Mouse (Mus musculus) intestine, embryonic 14.5 days (tissue): ENCODE measurements around the gene Igf1r. TPM values are rescaled to one million over a fixed set of nuclear protein-coding genes. Genes with fewer than 3 reads are reported as not detected.

Experiments used
- ATAC-seq: fragments of 200-750 bp; cut with Nextera tagmentation; replicated peaks from 2 replicates; pipeline ENCODE4 v1.8.0; 2017; ENCODE audit warnings: low read depth, moderate number of reproducible peaks, moderate TSS enrichment, moderate library complexity; ENCODE audit not compliant: low FRiP score, low TSS enrichment
- DNase-seq: peaks from one replicate; pipeline ENCODE4 v3.0.0-alpha.2; 2018; ENCODE audit warnings: low spot score
- H3K27ac ChIP-seq: fragments of 300-500 bp; sonication (generic); 2 replicates; pipeline ENCODE4 v1.5.1; 2014; ENCODE audit warnings: low read depth, mild to moderate bottlenecking, control low read depth
- H3K27me3 ChIP-seq: fragments of 300-500 bp; sonication (generic); replicated peaks from 2 replicates; pipeline ENCODE4 v1.6.1; 2014; ENCODE audit warnings: low read length, control low read depth; ENCODE audit not compliant: control insufficient read depth, insufficient read depth
- H3K36me3 ChIP-seq: fragments of 300-500 bp; sonication (generic); 2 replicates; pipeline ENCODE4 v1.6.1; 2014; ENCODE audit warnings: low read length, control low read depth; ENCODE audit not compliant: control insufficient read depth, insufficient read depth
- H3K4me1 ChIP-seq: fragments of 300-500 bp; sonication (generic); replicated peaks from 2 replicates; pipeline ENCODE4 v1.6.1; 2014; ENCODE audit warnings: low read length, control low read depth, mixed read lengths; ENCODE audit not compliant: control insufficient read depth, insufficient read depth
- H3K4me2 ChIP-seq: fragments of 300-500 bp; sonication (generic); 2 replicates; pipeline ENCODE4 v1.6.1; 2014; ENCODE audit warnings: low read length
- H3K4me3 ChIP-seq: fragments of 300-500 bp; sonication (generic); 2 replicates; pipeline ENCODE4 v1.5.1; 2014; ENCODE audit warnings: low read depth, low read length, control low read depth, mixed read lengths
- H3K9ac ChIP-seq: fragments of 300-500 bp; sonication (generic); 2 replicates; pipeline ENCODE4 v1.6.1; 2014; ENCODE audit warnings: mild to moderate bottlenecking, low read length
- H3K9me3 ChIP-seq: fragments of 300-500 bp; sonication (generic); 2 replicates; pipeline ENCODE4 v1.6.1; 2016; ENCODE audit warnings: low read length, control low read depth; ENCODE audit not compliant: control insufficient read depth
- WGBS: fragments of 180-500 bp; shearing (Covaris S2); extraction: QIAGEN DNeasy Blood & Tissue Kit; methylation state at CpG from one replicate; pipeline ENCODE4 v1.1.7; 2014; 5-methylcytosine and 5-hydroxymethylcytosine counted together
- polyA plus RNA-seq: library from polyadenylated mRNA; unstranded; fragments of >200 nt; fragmentation: Nextera tagmentation; extraction: Ambion mirVana; gene quantifications from 2 replicates; pipeline ENCODE4 v1.2.1, GENCODE M21; 2014

Igf1r gene
- polyA plus RNA-seq, 1 experiment from 2014 or later = 18.4 TPM

- H3K4me2 ChIP-seq = no peak overlapping the region
- DNase-seq = no peak
Observed at GRCm38 (mm10) chr7:68239220-68239827, 286.7 kb downstream of the Igf1r start.

GRCm38 (mm10) chr7:68241205-68241604, 288.6 kb downstream of the Igf1r start:
- 85% methylated on average over 9 of the region's 9 CpGs for WGBS
- no peak for ATAC-seq
- no peaks in the 10 kb centered on the region for H3K27me3 ChIP-seq

More at GRCm38 (mm10) chr7:68239220-68239827, 286.7 kb downstream of the Igf1r start:
- Histone ChIP-seq H3K9me3 (no peaks in the 10 kb centered on the region), H3K27ac (no peak overlapping the region), H3K4me1 (no peaks in the 10 kb centered on the region), H3K36me3 (no peaks in the 10 kb centered on the region), H3K4me3 (no peak overlapping the region), H3K9ac (no peak overlapping the region), H3K27me3 (no peaks in the 10 kb centered on the region)
- no peak for ATAC-seq
- 68% methylated on average over 11 of the region's 11 CpGs for WGBS

GRCm38 (mm10) chr7:68245681-68246080, 293.1 kb downstream of the Igf1r start:
- H3K9ac ChIP-seq = no peak overlapping the region
- H3K9me3 ChIP-seq = no peaks in the 10 kb centered on the region
- H3K27me3 ChIP-seq = no peaks in the 10 kb centered on the region
- H3K4me1 ChIP-seq = no peaks in the 10 kb centered on the region
- no peaks in the 10 kb centered on the region for H3K36me3 ChIP-seq
- no peak overlapping the region for H3K4me3 ChIP-seq
- H3K27ac ChIP-seq = no peak overlapping the region
- no peak for ATAC-seq
- no peak overlapping the region for H3K4me2 ChIP-seq
- 50% methylated on average over 4 of the region's 4 CpGs for WGBS
- DNase-seq = no peak

More at GRCm38 (mm10) chr7:68241205-68241604, 288.6 kb downstream of the Igf1r start:
- DNase-seq = no peak
- Histone ChIP-seq H3K4me2 (no peak overlapping the region), H3K27ac (no peak overlapping the region), H3K9me3 (no peaks in the 10 kb centered on the region), H3K4me1 (no peaks in the 10 kb centered on the region), H3K36me3 (no peaks in the 10 kb centered on the region), H3K9ac (no peak overlapping the region), H3K4me3 (no peak overlapping the region)

- H3K4me3 ChIP-seq = no peak overlapping the region
- H3K9ac ChIP-seq = no peak overlapping the region
- no peaks in the 10 kb centered on the region for H3K9me3 ChIP-seq
- H3K27ac ChIP-seq = no peak overlapping the region
- H3K27me3 ChIP-seq = no peaks in the 10 kb centered on the region
- H3K4me1 ChIP-seq = no peaks in the 10 kb centered on the region
- no peak for ATAC-seq
- no peaks in the 10 kb centered on the region for H3K36me3 ChIP-seq
- 71% methylated on average over 8 of the region's 8 CpGs for WGBS
- DNase-seq = no peak
- no peak overlapping the region for H3K4me2 ChIP-seq
Observed at GRCm38 (mm10) chr7:68246249-68246648, 293.6 kb downstream of the Igf1r start.

- WGBS = 57% methylated on average over 1 of the region's 1 CpGs
- Histone ChIP-seq H3K36me3 (no peaks in the 10 kb centered on the region), H3K4me2 (no peak overlapping the region), H3K4me1 (no peaks in the 10 kb centered on the region), H3K27ac (no peak overlapping the region), H3K27me3 (no peaks in the 10 kb centered on the region), H3K4me3 (no peak overlapping the region), H3K9ac (no peak overlapping the region), H3K9me3 (no peaks in the 10 kb centered on the region)
- no peak for DNase-seq
- no peak for ATAC-seq
Observed at GRCm38 (mm10) chr7:68250411-68250810, 297.8 kb downstream of the Igf1r start.

GRCm38 (mm10) chr7:68250902-68251301, 298.3 kb downstream of the Igf1r start:
- Histone ChIP-seq H3K27me3 (no peaks in the 10 kb centered on the region), H3K4me2 (no peak overlapping the region), H3K9ac (no peak overlapping the region), H3K4me3 (no peak overlapping the region), H3K36me3 (no peaks in the 10 kb centered on the region), H3K27ac (no peak overlapping the region), H3K4me1 (no peaks in the 10 kb centered on the region), H3K9me3 (no peaks in the 10 kb centered on the region)
- WGBS = 89% methylated on average over 3 of the region's 3 CpGs
- ATAC-seq (no peak), DNase-seq (no peak)

- no peak overlapping the region for H3K4me2 ChIP-seq
- no peaks in the 10 kb centered on the region for H3K36me3 ChIP-seq
- no peak overlapping the region for H3K9ac ChIP-seq
- no peaks in the 10 kb centered on the region for H3K27me3 ChIP-seq
- peaks cover 6% of the 10 kb centered on the region; the same call in 1 of the 2 replicates for H3K4me1 ChIP-seq
- 45% methylated on average over 2 of the region's 2 CpGs for WGBS
- DNase-seq = no peak
- H3K27ac ChIP-seq = no peak overlapping the region
- no peak for ATAC-seq
- no peaks in the 10 kb centered on the region for H3K9me3 ChIP-seq
- H3K4me3 ChIP-seq = no peak overlapping the region
Observed at GRCm38 (mm10) chr7:68257767-68258166, 305.1 kb downstream of the Igf1r start.

- H3K9me3 ChIP-seq = no peaks in the 10 kb centered on the region
- WGBS = 77% methylated on average over 17 of the region's 17 CpGs
- no peak overlapping the region for H3K27ac ChIP-seq
- H3K4me2 ChIP-seq = no peak overlapping the region
- H3K36me3 ChIP-seq = no peaks in the 10 kb centered on the region
- no peak for ATAC-seq
- H3K27me3 ChIP-seq = no peaks in the 10 kb centered on the region
- H3K4me3 ChIP-seq = no peak overlapping the region
- DNase-seq = no peak
- no peak overlapping the region for H3K9ac ChIP-seq
- H3K4me1 ChIP-seq = peaks cover 6% of the 10 kb centered on the region; the same call in 1 of the 2 replicates
Observed at GRCm38 (mm10) chr7:68258326-68259150, 305.9 kb downstream of the Igf1r start.
